Mouse (Mus musculus): ENCODE data around the gene Cers3. TPM values are rescaled to one million over a fixed set of nuclear protein-coding genes. Genes with fewer than 3 reads are reported as not detected.

The Cers3 gene
- polyA plus RNA-seq (2014; fragmentation: Nextera tagmentation; extraction: Ambion mirVana) = 0.15 and 0.29 TPM in 2 replicates

DNA sequence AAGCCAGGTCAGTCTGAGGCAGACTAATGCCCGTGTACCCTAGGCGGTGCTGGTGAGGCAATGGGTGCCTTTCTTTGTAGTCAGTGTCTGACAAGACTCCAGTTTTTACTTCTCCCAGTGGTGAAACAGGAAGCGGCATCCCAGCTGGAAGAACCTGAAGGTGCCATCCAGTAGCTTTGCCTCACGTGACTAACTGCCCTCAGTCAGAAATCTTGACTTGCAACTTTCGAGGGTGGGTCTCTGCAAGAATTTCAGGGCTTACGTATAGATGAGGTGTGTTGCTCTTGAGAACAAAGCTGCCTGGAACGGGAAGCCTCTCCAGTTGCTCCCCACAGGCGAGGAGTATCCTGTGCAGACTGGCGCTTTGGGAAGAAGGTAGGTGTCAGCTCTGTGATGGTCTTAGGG is at the start of gene Cers3:
Cers3 (plus strand) TSS at position 128 of the 405 bp plus-strand sequence.
- Histone ChIP-seq H3K27ac (no peak within 1 kb of the TSS), H3K36me3 (replicated peaks; ENCODE audit: control insufficient read depth, insufficient read depth) (no peaks in the 10 kb centered on the region), H3K4me1 (replicated peaks; ENCODE audit: control insufficient read depth, insufficient read depth, low read length) (no peaks in the 10 kb centered on the region; the same call in 1 of the 2 replicates), H3K4me2 (replicated peaks) (no peak within 1 kb of the TSS), H3K4me3 (replicated peaks; ENCODE audit: low read length) (no peak within 1 kb of the TSS), H3K9ac (no peak within 1 kb of the TSS), H3K27me3 (ENCODE audit: control insufficient read depth, insufficient read depth, low read length) (no peaks in the 10 kb centered on the region), H3K9me3 (ENCODE audit: control insufficient read depth, low read length) (no peaks in the 10 kb centered on the region)
- DNase-seq (ENCODE audit: low spot score) (no peak), ATAC-seq (ENCODE audit: low FRiP score) (no peak)
- WGBS = 80% methylated on average over 9 of the region's 9 CpGs

DNA sequence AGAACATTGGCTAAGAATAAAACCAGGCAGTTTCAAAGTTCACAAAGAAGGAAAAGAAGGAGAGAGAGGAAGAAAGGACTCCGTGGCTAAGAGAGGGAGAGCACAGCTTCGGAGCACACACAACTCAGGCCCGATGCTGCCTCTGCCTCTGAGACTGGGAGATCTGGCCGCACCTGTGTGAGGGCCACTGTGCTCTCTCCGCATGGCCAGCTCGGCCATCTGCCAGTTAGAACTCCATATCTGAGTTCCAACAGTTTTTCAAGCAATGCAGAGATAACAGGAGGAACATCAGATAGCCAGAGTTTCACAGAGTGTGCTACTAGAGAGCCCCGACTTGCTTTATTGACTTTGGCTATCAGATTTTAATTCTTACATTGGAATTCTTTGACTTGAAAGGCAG is 48.8 kb upstream of the Cers3 start:
- H3K9ac ChIP-seq = no peak overlapping the region
- WGBS = 76% methylated on average over 7 of the region's 7 CpGs
- H3K4me2 ChIP-seq (replicated peaks) = no peak overlapping the region
- H3K4me1 ChIP-seq (replicated peaks; ENCODE audit: control insufficient read depth, insufficient read depth, low read length) = no peaks in the 10 kb centered on the region
- H3K4me3 ChIP-seq (replicated peaks; ENCODE audit: low read length) = no peak overlapping the region
- H3K36me3 ChIP-seq (replicated peaks; ENCODE audit: control insufficient read depth, insufficient read depth) = peaks cover 23% of the 10 kb centered on the region
- H3K27me3 ChIP-seq (ENCODE audit: control insufficient read depth, insufficient read depth, low read length) = no peaks in the 10 kb centered on the region
- DNase-seq (ENCODE audit: low spot score) = no peak
- ATAC-seq (ENCODE audit: low FRiP score) = no peak
- H3K27ac ChIP-seq = no peak overlapping the region
- H3K9me3 ChIP-seq (ENCODE audit: control insufficient read depth, low read length) = no peaks in the 10 kb centered on the region

DNA sequence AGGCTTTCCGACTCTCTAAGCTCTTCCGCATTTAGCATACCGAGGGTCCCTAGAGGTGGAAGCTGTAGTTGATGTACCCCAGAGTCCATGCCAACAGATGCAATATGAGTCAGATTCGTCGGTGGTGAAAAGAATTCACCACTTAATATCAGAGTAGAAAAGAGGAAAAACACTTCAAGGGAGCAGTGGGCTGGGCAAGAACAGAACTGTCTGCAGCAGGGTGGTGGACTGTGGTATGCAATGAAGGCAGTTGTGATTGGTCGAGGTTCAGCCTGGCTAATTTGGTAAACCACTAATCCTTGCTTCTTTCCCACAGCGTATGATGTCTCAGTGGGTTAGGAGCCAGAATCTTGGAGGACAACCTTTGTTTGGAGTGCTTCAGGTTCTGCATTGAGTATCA is 40.6 kb upstream of the Cers3 start:
- DNase-seq (ENCODE audit: low spot score) (no peak), ATAC-seq (ENCODE audit: low FRiP score) (no peak)
- H3K4me2 ChIP-seq (replicated peaks) = no peak overlapping the region
- peaks cover 25% of the 10 kb centered on the region for H3K36me3 ChIP-seq (replicated peaks; ENCODE audit: control insufficient read depth, insufficient read depth)
- H3K27ac ChIP-seq = no peak overlapping the region
- no peak overlapping the region for H3K9ac ChIP-seq
- H3K27me3 ChIP-seq (ENCODE audit: control insufficient read depth, insufficient read depth, low read length) = no peaks in the 10 kb centered on the region
- H3K4me1 ChIP-seq (replicated peaks; ENCODE audit: control insufficient read depth, insufficient read depth, low read length) = no peaks in the 10 kb centered on the region
- 95% methylated on average over 7 of the region's 7 CpGs for WGBS
- H3K4me3 ChIP-seq (replicated peaks; ENCODE audit: low read length) = no peak overlapping the region
- no peaks in the 10 kb centered on the region for H3K9me3 ChIP-seq (ENCODE audit: control insufficient read depth, low read length)

DNA sequence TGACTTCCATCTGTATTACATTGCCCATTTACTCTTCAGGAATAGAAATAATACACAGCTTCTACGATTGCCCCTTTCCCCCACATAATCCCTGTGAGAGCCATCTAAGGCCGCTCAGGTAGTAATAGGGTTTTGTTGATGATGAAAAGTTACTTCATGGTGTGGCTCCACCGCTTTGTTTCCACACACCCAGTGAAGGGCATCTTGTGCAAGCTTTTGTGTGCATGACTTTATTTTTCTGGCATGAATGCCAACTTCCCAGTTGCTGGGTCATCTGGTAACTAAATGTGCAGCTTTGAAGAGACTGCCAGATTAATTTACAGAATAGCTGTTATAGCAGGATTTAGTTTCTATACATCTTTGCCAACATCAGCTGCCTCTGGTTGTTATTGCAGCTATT is 38.7 kb upstream of the Cers3 start:
- Histone ChIP-seq H3K4me3 (replicated peaks; ENCODE audit: low read length) (no peak overlapping the region), H3K27me3 (ENCODE audit: control insufficient read depth, insufficient read depth, low read length) (no peaks in the 10 kb centered on the region), H3K9me3 (ENCODE audit: control insufficient read depth, low read length) (no peaks in the 10 kb centered on the region), H3K27ac (no peak overlapping the region), H3K36me3 (replicated peaks; ENCODE audit: control insufficient read depth, insufficient read depth) (peaks cover 26% of the 10 kb centered on the region), H3K4me2 (replicated peaks) (no peak overlapping the region), H3K9ac (no peak overlapping the region), H3K4me1 (replicated peaks; ENCODE audit: control insufficient read depth, insufficient read depth, low read length) (no peaks in the 10 kb centered on the region)
- WGBS = 94% methylated on average over 3 of the region's 3 CpGs
- ATAC-seq (ENCODE audit: low FRiP score) (no peak), DNase-seq (ENCODE audit: low spot score) (no peak)

DNA sequence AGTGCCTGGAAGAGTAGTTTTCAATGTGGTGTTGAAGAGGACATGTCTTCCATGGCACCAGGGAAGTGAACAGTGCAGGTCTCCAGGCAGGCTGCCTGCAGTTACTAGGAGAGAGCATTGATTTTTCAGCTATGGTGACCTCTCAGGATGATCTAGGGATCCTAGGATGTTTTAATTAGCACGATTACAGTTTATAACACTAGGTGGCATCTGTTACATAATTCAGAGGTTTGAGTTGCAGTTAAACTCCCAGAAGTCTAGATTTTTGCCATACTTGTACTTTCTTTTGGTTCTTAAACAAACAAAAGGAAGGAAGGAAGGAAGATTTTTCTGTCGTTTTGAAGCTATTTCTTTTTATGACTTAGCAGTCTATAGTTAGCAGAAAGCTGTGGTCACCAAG is 32.1 kb upstream of the Cers3 start:
- WGBS = 64% methylated on average over 2 of the region's 2 CpGs
- no peaks in the 10 kb centered on the region for H3K27me3 ChIP-seq (ENCODE audit: control insufficient read depth, insufficient read depth, low read length)
- DNase-seq (ENCODE audit: low spot score) (peak; percentile 45), ATAC-seq (ENCODE audit: low FRiP score) (no peak)
- H3K4me1 ChIP-seq (replicated peaks; ENCODE audit: control insufficient read depth, insufficient read depth, low read length) = no peaks in the 10 kb centered on the region
- H3K36me3 ChIP-seq (replicated peaks; ENCODE audit: control insufficient read depth, insufficient read depth) = peaks cover 66% of the 10 kb centered on the region
- H3K4me3 ChIP-seq (replicated peaks; ENCODE audit: low read length) = no peak overlapping the region
- H3K27ac ChIP-seq = no peak overlapping the region
- H3K9ac ChIP-seq = no peak overlapping the region
- no peaks in the 10 kb centered on the region for H3K9me3 ChIP-seq (ENCODE audit: control insufficient read depth, low read length)
- no peak overlapping the region for H3K4me2 ChIP-seq (replicated peaks)

DNA sequence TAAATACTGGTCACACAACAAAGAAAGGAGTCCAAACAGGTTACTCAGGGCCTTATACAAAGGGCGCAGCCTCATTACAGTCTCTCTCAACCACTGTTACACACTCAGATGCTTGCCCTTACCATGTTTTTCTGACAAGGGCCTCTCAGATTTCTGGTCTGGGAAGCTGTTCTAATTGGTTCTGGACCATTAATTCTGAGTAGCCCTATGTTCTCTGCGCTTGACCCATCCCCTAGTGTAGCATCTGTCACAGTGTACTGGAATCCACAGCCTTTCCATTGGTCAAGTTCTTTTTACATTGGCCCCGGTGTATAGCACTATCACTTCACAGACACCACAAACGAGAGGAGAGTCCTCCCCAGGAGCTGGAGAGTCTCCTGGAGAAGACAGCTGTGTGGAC is 18.8 kb upstream of the Cers3 start:
- WGBS = 77% methylated on average over 4 of the region's 4 CpGs
- ATAC-seq (ENCODE audit: low FRiP score) (no peak), DNase-seq (ENCODE audit: low spot score) (no peak)
- Histone ChIP-seq H3K36me3 (replicated peaks; ENCODE audit: control insufficient read depth, insufficient read depth) (no peaks in the 10 kb centered on the region; the same call in none of the 2 replicates), H3K27ac (no peak overlapping the region), H3K4me3 (replicated peaks; ENCODE audit: low read length) (no peak overlapping the region), H3K9ac (no peak overlapping the region), H3K9me3 (ENCODE audit: control insufficient read depth, low read length) (peaks cover 2% of the 10 kb centered on the region; the same call in 1 of the 2 replicates), H3K4me2 (replicated peaks) (no peak overlapping the region), H3K4me1 (replicated peaks; ENCODE audit: control insufficient read depth, insufficient read depth, low read length) (no peaks in the 10 kb centered on the region), H3K27me3 (ENCODE audit: control insufficient read depth, insufficient read depth, low read length) (no peaks in the 10 kb centered on the region)

DNA sequence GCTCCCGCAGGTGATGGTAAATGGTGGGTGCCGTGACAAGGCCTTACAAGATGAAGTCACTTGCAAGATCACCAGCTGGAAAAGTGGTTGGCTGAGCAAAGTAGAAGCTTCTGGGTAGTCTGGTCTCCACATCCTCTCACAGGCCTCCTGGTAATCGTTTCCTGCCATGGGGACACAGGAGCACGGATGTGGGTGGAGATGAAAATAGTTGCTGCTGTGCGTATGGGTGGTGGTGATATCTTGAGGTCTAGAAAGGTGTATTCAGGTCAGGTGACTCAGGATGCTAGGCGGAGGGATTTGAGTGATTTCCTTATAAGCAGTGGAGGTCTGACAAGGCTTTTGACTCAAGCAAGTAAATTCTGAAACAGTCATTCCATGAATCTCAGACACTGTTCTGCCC is 18.4 kb upstream of the Cers3 start:
- no peaks in the 10 kb centered on the region for H3K4me1 ChIP-seq (replicated peaks; ENCODE audit: control insufficient read depth, insufficient read depth, low read length)
- H3K4me3 ChIP-seq (replicated peaks; ENCODE audit: low read length) = no peak overlapping the region
- H3K27ac ChIP-seq = no peak overlapping the region
- no peak overlapping the region for H3K4me2 ChIP-seq (replicated peaks)
- WGBS = 91% methylated on average over 6 of the region's 6 CpGs
- DNase-seq (ENCODE audit: low spot score) (no peak), ATAC-seq (ENCODE audit: low FRiP score) (no peak)
- H3K36me3 ChIP-seq (replicated peaks; ENCODE audit: control insufficient read depth, insufficient read depth) = no peaks in the 10 kb centered on the region; the same call in none of the 2 replicates
- no peaks in the 10 kb centered on the region for H3K9me3 ChIP-seq (ENCODE audit: control insufficient read depth, low read length)
- no peak overlapping the region for H3K9ac ChIP-seq
- H3K27me3 ChIP-seq (ENCODE audit: control insufficient read depth, insufficient read depth, low read length) = no peaks in the 10 kb centered on the region

DNA sequence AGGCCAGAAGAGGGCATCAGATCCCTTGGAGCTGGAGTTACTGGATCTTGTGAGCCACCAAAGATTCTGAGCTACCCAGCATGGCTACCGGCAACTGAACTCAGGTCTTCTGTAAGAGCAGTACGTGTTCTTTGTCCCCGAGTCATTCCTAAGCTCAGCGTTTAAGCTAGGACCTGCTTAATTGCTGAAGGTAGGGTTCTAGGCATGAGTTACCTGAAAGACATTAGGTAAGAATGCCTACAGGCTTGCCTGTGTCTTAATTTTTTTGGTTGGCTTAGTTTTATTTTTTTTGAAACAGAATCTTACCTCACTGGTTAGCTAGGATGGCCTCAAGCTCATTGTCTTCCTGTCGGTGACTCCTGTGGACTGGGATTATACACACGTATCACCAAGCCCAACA is 15.2 kb upstream of the Cers3 start:
- Histone ChIP-seq H3K9ac (no peak overlapping the region), H3K4me1 (replicated peaks; ENCODE audit: control insufficient read depth, insufficient read depth, low read length) (no peaks in the 10 kb centered on the region), H3K27me3 (ENCODE audit: control insufficient read depth, insufficient read depth, low read length) (no peaks in the 10 kb centered on the region), H3K4me2 (replicated peaks) (no peak overlapping the region), H3K36me3 (replicated peaks; ENCODE audit: control insufficient read depth, insufficient read depth) (no peaks in the 10 kb centered on the region; the same call in 1 of the 2 replicates), H3K27ac (no peak overlapping the region), H3K4me3 (replicated peaks; ENCODE audit: low read length) (no peak overlapping the region), H3K9me3 (ENCODE audit: control insufficient read depth, low read length) (no peaks in the 10 kb centered on the region)
- DNase-seq (ENCODE audit: low spot score) = no peak
- WGBS = 93% methylated on average over 6 of the region's 6 CpGs
- ATAC-seq (ENCODE audit: low FRiP score) = no peak

DNA sequence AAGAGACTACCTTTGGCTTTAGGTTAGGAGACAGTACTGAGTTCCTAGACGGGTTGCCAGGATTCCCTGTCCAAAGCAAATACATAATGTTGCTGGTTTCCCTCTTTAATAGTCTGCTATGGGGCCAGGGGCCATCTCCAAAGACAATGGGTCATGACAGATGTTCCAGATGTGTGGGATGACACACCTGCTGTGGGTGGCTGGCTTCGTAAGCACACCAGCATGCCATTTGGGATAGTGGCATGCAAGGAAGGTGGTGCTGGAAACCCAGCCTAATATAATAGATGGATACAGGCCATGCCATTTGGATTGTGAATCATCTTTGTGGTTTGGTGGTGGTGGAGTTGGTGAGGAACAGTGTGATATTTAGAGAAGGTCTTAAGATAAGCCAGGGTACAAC is 14.1 kb upstream of the Cers3 start:
- H3K4me2 ChIP-seq (replicated peaks) = no peak overlapping the region
- H3K27ac ChIP-seq = no peak overlapping the region
- no peak for DNase-seq (ENCODE audit: low spot score)
- H3K27me3 ChIP-seq (ENCODE audit: control insufficient read depth, insufficient read depth, low read length) = no peaks in the 10 kb centered on the region
- no peak overlapping the region for H3K9ac ChIP-seq
- no peaks in the 10 kb centered on the region; the same call in 1 of the 2 replicates for H3K36me3 ChIP-seq (replicated peaks; ENCODE audit: control insufficient read depth, insufficient read depth)
- H3K4me1 ChIP-seq (replicated peaks; ENCODE audit: control insufficient read depth, insufficient read depth, low read length) = no peaks in the 10 kb centered on the region
- 90% methylated on average over 2 of the region's 2 CpGs for WGBS
- H3K9me3 ChIP-seq (ENCODE audit: control insufficient read depth, low read length) = no peaks in the 10 kb centered on the region
- H3K4me3 ChIP-seq (replicated peaks; ENCODE audit: low read length) = no peak overlapping the region
- no peak for ATAC-seq (ENCODE audit: low FRiP score)

DNA sequence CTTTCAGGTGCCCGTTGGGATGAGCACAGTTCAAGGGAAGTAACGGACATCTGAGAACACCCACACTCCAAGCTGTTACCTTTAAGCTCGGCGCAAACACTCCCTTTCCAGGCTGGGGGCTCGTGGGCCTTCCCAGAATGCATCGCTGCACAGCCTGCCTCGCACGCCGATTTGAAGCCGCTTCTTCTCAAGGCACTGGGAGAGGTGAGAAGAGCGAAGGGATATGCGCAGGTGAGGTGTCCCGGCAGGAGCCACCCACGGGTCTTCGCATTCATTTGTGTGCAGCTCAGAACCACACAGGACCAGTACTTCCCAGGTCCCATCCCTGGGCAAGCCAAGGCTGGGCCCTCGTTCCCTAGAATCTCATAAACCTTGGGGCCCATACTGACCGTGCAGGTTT is 9.9 kb upstream of the Cers3 start:
- no peak overlapping the region for H3K4me3 ChIP-seq (replicated peaks; ENCODE audit: low read length)
- no peaks in the 10 kb centered on the region for H3K27me3 ChIP-seq (ENCODE audit: control insufficient read depth, insufficient read depth, low read length)
- no peaks in the 10 kb centered on the region for H3K4me1 ChIP-seq (replicated peaks; ENCODE audit: control insufficient read depth, insufficient read depth, low read length)
- no peak overlapping the region for H3K4me2 ChIP-seq (replicated peaks)
- no peaks in the 10 kb centered on the region for H3K36me3 ChIP-seq (replicated peaks; ENCODE audit: control insufficient read depth, insufficient read depth)
- H3K27ac ChIP-seq = no peak overlapping the region
- WGBS = 96% methylated on average over 17 of the region's 17 CpGs
- H3K9me3 ChIP-seq (ENCODE audit: control insufficient read depth, low read length) = no peaks in the 10 kb centered on the region
- ATAC-seq (ENCODE audit: low FRiP score) (no peak), DNase-seq (ENCODE audit: low spot score) (no peak)
- H3K9ac ChIP-seq = no peak overlapping the region

All from hindbrain, embryonic 14.5 days (tissue).